Mouse (Mus musculus): ENCODE measurements around the gene Gpr27.
A peak's percentile ranks its signal among the peaks of the same experiment; 100 is the strongest.

Gpr27 gene

GRCm38 (mm10) chr6:99677325-99677724 is 15.2 kb upstream of the Gpr27 start:
- DNase-seq (ENCODE audit: low spot score), result no peak

GRCm38 (mm10) chr6:99678108-99678507 is 14.4 kb upstream of the Gpr27 start:
- DNase-seq (ENCODE audit: low spot score), result no peak

- no peak for DNase-seq (ENCODE audit: low spot score)
Observed at GRCm38 (mm10) chr6:99683974-99684373, 8.5 kb upstream of the Gpr27 start.

- peak; percentile 46 for DNase-seq (ENCODE audit: low spot score)
Observed at GRCm38 (mm10) chr6:99684899-99685298, 7.6 kb upstream of the Gpr27 start.

DNA sequence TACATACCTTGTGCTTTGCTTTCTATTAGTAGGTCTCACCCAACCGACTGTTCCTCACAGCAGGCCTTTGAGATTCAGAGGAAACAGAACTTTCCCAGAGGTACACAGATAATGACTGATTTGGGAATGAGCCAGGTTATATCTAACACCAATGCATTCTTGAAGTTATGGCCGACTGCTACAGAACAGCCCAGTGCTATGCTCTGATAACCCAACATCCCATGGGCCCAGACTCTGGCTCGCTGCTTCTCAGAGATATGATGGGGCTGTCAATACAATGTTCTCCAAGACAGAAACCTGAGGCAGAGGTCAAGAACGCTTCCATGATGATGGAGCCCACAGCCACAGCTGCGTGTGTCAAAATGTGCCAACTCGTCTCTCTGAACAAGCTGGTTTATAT is 4.0 kb upstream of the Gpr27 start:
- DNase-seq (ENCODE audit: low spot score), result no peak

- no peak for DNase-seq (ENCODE audit: low spot score)
Observed at GRCm38 (mm10) chr6:99691666-99692205, 743 bp upstream of the Gpr27 start.

GRCm38 (mm10) chr6:99692916-99693841 is 700 bp downstream of the Gpr27 start:
- peak; percentile 47 for DNase-seq (ENCODE audit: low spot score)

DNA sequence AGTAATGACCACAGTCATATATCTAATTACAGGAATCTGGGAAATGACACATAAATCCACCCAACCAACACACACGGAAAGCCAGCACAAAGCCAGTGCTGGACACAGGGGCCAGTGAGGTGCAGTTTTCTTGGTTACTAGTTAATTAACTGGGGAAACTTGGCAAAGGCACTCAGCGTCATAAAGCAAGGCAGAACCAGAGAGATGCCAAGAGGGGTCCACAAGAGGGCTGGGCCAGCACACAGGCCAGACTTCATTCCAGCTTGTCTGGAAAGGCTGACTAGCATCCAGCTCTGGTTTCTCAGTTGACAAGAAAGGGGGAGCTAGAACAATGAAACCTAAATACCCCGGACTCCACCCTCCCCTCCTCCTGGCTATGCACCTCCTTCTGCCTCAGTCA is 8.0 kb downstream of the Gpr27 start:
- no peak for DNase-seq (ENCODE audit: low spot score)

DNA sequence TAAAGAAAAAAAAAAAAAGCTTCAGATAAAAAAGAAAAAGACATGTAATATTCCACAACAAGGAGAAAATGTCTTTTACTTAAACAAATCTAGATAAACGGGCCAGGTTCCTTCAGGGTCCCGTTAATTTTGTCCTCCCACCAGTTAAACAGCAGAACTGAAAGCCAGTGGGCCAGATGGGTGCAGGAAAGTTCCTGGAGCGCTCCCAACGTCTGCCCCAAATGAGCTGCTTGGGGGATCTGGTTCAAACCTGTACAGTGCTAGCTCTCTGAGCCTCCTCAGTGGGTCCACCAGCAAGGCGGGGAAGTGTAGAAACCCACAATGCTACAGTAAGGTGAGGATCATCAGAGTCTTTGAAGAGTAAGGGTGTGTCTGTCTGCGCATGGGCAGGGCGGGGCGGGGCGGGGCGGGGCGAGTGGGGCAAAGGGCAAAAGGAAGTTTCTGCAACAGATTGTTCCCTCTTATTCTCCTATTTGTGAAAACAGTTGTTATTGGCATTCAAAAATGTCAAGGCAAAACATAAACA is 19.2 kb downstream of the Gpr27 start:
- no peak for DNase-seq (ENCODE audit: low spot score)

DNA sequence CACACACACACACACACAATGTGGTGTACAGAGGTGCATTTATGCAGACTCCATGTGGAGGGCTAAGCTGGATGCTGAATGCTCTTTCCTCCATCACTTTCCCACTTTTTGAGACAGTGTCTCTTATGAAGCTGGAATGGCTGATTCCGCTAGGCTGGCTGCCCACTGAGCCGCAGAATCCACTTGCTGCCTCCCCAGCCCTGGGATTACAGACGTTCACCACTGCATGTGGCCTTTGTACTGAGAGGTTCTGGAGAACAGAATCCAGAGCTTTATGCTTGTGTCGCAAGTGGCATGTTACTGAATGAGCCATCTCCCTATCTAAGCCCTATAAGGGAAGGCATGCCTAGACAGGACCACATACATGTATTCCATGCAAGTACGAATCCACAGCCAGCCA is 20.8 kb downstream of the Gpr27 start:
- DNase-seq (ENCODE audit: low spot score), result no peak

GRCm38 (mm10) chr6:99715191-99715590 is 22.7 kb downstream of the Gpr27 start:
- no peak for DNase-seq (ENCODE audit: low spot score)

- DNase-seq (ENCODE audit: low spot score), result no peak
Observed at GRCm38 (mm10) chr6:99715913-99716312, 23.4 kb downstream of the Gpr27 start.

- DNase-seq (ENCODE audit: low spot score), result no peak
Observed at GRCm38 (mm10) chr6:99721032-99721431, 28.6 kb downstream of the Gpr27 start.

- DNase-seq (ENCODE audit: low spot score), result no peak
Observed at GRCm38 (mm10) chr6:99722390-99722789, 29.9 kb downstream of the Gpr27 start.

DNA sequence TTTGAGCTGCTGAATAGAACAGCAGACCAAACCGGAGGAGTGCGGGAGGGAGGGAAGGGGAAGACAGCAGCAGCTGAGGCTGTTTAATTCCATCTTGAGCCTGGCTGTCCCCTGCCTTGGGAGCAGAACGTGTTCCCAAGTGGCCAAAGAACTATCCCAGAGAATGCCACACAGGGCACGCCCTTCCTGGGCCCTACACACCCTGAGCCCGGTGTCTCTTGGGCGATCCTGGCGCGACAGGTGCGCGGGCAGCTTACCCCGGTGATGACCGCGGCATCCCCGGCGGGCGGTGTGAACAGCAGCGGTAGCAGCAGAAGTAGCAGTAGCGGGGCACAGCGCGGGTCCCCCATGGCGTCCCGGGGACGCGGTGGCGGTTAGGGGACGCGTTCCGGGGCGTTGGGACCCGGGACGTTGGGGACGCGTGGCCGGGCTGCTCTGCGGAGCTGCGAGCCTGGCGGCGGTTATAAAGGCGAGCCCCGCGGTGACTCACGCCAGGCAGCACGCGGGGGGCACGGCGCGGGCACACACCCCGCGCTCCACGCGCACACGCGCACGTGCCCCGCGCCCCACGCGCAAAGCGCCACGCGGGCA is 33.6 kb downstream of the Gpr27 start, which contains the start of gene Prok2:
Gene Prok2, minus strand, starts transcription at position 422 of the 591 bp plus-strand sequence.
- DNase-seq (ENCODE audit: low spot score), result peak; percentile 45

GRCm38 (mm10) chr6:99726576-99727303 is 34.3 kb downstream of the Gpr27 start:
- DNase-seq (ENCODE audit: low spot score), result peak; percentile 22

- DNase-seq (ENCODE audit: low spot score), result no peak
Observed at GRCm38 (mm10) chr6:99729853-99730252, 37.4 kb downstream of the Gpr27 start.

DNA sequence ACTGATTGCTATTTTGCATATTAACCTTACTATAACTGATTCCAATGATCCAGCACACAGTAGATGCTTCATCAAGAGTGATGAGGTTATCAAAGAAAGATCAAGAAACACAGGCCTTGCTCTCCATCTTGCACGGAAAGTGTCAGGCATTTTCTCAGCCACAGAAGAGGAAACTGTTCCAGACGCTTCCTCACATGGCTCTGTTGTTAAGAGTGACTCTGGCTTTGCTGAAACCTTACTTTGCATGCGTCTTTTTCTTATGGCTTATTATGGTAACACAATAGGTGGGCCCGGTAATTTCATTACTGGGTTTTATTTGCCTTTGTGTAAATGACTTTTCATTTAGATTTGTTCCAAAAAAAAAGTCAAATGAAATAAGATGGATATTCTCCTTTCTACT is 39.4 kb downstream of the Gpr27 start:
- no peak for DNase-seq (ENCODE audit: low spot score)

GRCm38 (mm10) chr6:99732673-99733072 is 40.2 kb downstream of the Gpr27 start:
- no peak for DNase-seq (ENCODE audit: low spot score)

- DNase-seq (ENCODE audit: low spot score), result no peak
Observed at GRCm38 (mm10) chr6:99734666-99735065, 42.2 kb downstream of the Gpr27 start.

GRCm38 (mm10) chr6:99742866-99743265 is 50.4 kb downstream of the Gpr27 start:
- DNase-seq (ENCODE audit: low spot score), result no peak
